ENCODE assay signal across 24 mouse cellular contexts in the genomic region with DNA sequence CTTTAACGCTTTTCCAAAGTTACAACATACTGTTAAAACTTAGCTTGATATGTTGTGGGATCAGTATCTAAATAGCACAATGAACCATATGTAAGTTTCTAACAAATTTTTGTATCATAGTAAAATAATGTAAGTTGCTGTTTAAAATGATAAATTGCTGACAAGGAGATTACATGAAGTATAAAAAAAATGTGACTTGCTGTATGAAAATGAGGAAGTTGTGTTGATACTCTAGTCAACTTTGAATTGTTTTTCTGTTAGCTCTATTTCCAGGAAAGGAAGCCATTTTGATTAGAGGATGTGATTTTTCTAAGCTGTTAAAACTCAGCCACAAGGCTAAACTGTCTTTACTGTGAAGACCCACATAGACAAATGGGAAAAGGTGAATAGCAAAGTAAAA.
DNase-seq lines count a peak whose midpoint lies in the region; ATAC-seq and TF ChIP-seq lines count a peak whose summit lies in the region.
"Had no signal": no experiment of that assay in that cellular context is flagged by ENCODE, and none has a peak within 500 bp of the region (broad histone marks: within the 10 kb centered on the region; RNA-seq: fewer than 3 reads in every experiment).

No protein-coding gene starts in this region.

- H3K36me3 ChIP-seq in MEL (ENCODE audit: control insufficient read depth in 1 of 2, insufficient read depth in 2 of 2, low read length in 2 of 2), result no peaks in the 10 kb centered on the region
- H3K36me3 ChIP-seq in intestine, embryonic 16.5 days (ENCODE audit: control insufficient read depth, insufficient read depth, low read length), result no peaks in the 10 kb centered on the region
- H3K36me3 ChIP-seq in heart, adult 2 months (ENCODE audit: control insufficient read depth, insufficient read depth, low read length), result no peaks in the 10 kb centered on the region
- H3K36me3 ChIP-seq: G1E had no signal

- no peaks in the 10 kb centered on the region for H3K79me2 ChIP-seq in MEL (ENCODE audit: control insufficient read depth, insufficient read depth, low read length, poor library complexity)
- H3K79me2 ChIP-seq in heart, adult 2 months (replicated peaks; ENCODE audit: control insufficient read depth, insufficient read depth, low read length), result no peaks in the 10 kb centered on the region

- H3K9ac ChIP-seq in MEL (ENCODE audit: control insufficient read depth, low read depth, low read length, poor library complexity, severe bottlenecking), result no peak overlapping the region
- no peak overlapping the region for H3K9ac ChIP-seq in intestine, embryonic 16.5 days (ENCODE audit: low read depth, low read length)
- H3K9ac ChIP-seq in heart, adult 2 months (ENCODE audit: low read depth, low read length), result no peak overlapping the region

- WGBS in intestine, embryonic 16.5 days, result 92% methylated on average over 1 of the region's 1 CpGs
- WGBS in heart, adult 2 months, result 87% methylated on average over 1 of the region's 1 CpGs

- H3K27me3 ChIP-seq in MEL (ENCODE audit: control insufficient read depth in 1 of 2, insufficient read depth in 2 of 2, low read length in 2 of 2), result no peaks in the 10 kb centered on the region
- no peaks in the 10 kb centered on the region for H3K27me3 ChIP-seq in intestine, embryonic 16.5 days (replicated peaks; ENCODE audit: control insufficient read depth, insufficient read depth, low read length)
- no peaks in the 10 kb centered on the region for H3K27me3 ChIP-seq in heart, adult 2 months (ENCODE audit: control insufficient read depth, insufficient read depth, low read length)
- H3K27me3 ChIP-seq: CH12.LX, Patski had no signal

- no peak for TF ChIP-seq POLR2A in MEL (IDR thresholded peaks at IDR 0.05; ENCODE audit: control insufficient read depth in 1 of 2, insufficient read depth in 1 of 2, low read depth in 1 of 2, low read length in 2 of 2, poor library complexity in 1 of 2)
- no peak for TF ChIP-seq POLR2A in heart, adult 2 months (IDR thresholded peaks at IDR 0.05; ENCODE audit: insufficient read depth, low read depth, low read length)

- DNase-seq in MEL (ENCODE audit: low read depth, low spot score), result peak; percentile 43
- peak; percentile 9 for DNase-seq in MEL-GATA-1-ER (ENCODE audit: extremely low read depth, low read depth)
- no peak for DNase-seq in heart, adult 2 months
- no peak for DNase-seq in urinary bladder, postnatal 25 days (ENCODE audit: low spot score)
- no peak for DNase-seq in frontal cortex, postnatal 25 days (ENCODE audit: low spot score in 2 of 2)
- DNase-seq: adrenal gland, adult 2 months; adrenal gland, adult 8-10 months; adrenal gland, postnatal 10 days; adrenal gland, postnatal 14 days; adrenal gland, postnatal 25 days; adrenal gland, postnatal 36 days; B cell, adult 2 months; cerebellum, adult 11 months; cerebellum, adult 11-12 months; cerebellum, adult 18-20 months; cerebellum, adult 2 months had no signal

- peak; percentile 6 to 29; a peak in 2 of 4 replicates for TF ChIP-seq EP300 in MEL (IDR thresholded peaks at IDR 0.05; ENCODE audit: low read depth in 1 of 2, low read length in 2 of 2)
- no peak for TF ChIP-seq EP300 in heart, adult 2 months (IDR thresholded peaks at IDR 0.05; ENCODE audit: insufficient read depth, low read depth, low read length)

- no peaks in the 10 kb centered on the region for H3K9me3 ChIP-seq in MEL (replicated peaks; ENCODE audit: insufficient read depth, low read length)
- no peaks in the 10 kb centered on the region for H3K9me3 ChIP-seq in intestine, embryonic 16.5 days (ENCODE audit: control insufficient read depth, low read length)

- no peak for TF ChIP-seq RAD21 in MEL (IDR thresholded peaks at IDR 0.05; ENCODE audit: low read depth, low read length)

- H3K4me1 ChIP-seq in MEL (ENCODE audit: control insufficient read depth in 1 of 2, insufficient read depth in 2 of 2, low read length in 2 of 2), result no peaks in the 10 kb centered on the region
- no peaks in the 10 kb centered on the region for H3K4me1 ChIP-seq in intestine, embryonic 16.5 days (ENCODE audit: control insufficient read depth, insufficient read depth, low read length)
- H3K4me1 ChIP-seq in heart, adult 2 months (ENCODE audit: control insufficient read depth, insufficient read depth, low read length), result no peaks in the 10 kb centered on the region

- 0 out of 2 replicates have a peak, but pooled peaks have one; percentile 36 for ATAC-seq in common myeloid progenitor, adult 5-6 weeks (replicated peaks; ENCODE audit: low read depth, poor library complexity, severe bottlenecking)
- ATAC-seq in hematopoietic stem cell, adult 5-6 weeks (replicated peaks in 1 of 2; ENCODE audit: insufficient read depth in 1 of 2, low FRiP score in 2 of 2, low TSS enrichment in 1 of 2, low read depth in 1 of 2, poor library complexity in 2 of 2, severe bottlenecking in 2 of 2), result peak; percentile 36 to 71; a peak in 3 of 4 replicates
- ATAC-seq in intestine, embryonic 16.5 days, result no peak
- ATAC-seq: activated CD4-positive, CD25-positive, alpha-beta regulatory T cell, adult 4 months; CD4-positive, CD25-positive, alpha-beta regulatory T cell, adult 4 months; Patski had no signal

- H3K27ac ChIP-seq in MEL (ENCODE audit: control insufficient read depth, low read depth, low read length), result no peak overlapping the region
- H3K27ac ChIP-seq in intestine, embryonic 16.5 days (ENCODE audit: low read length), result no peak overlapping the region
- H3K27ac ChIP-seq in heart, adult 2 months, result no peak overlapping the region

- no peak for TF ChIP-seq CTCF in MEL (IDR thresholded peaks at IDR 0.05 in 2 of 3, conservative IDR thresholded peaks at IDR 0.05 in 1 of 3; ENCODE audit: control insufficient read depth in 1 of 3, insufficient read depth in 1 of 3, low read depth in 2 of 3, low read length in 3 of 3, poor library complexity in 1 of 3, severe bottlenecking in 1 of 3)
- TF ChIP-seq CTCF in heart, adult 2 months (IDR thresholded peaks at IDR 0.05), result no peak

- intact Hi-C loops in heart, adult 2 months (cut with DNase I), result no loop called here

- H3K4me2 ChIP-seq in intestine, embryonic 16.5 days (ENCODE audit: low read depth, low read length), result no peak overlapping the region

- no peak overlapping the region for H3K4me3 ChIP-seq in MEL (ENCODE audit: control insufficient read depth in 1 of 2, insufficient read depth in 1 of 2, low read depth in 2 of 2, low read length in 2 of 2)
- H3K4me3 ChIP-seq in intestine, embryonic 16.5 days (ENCODE audit: low read length), result no peak overlapping the region
- no peak overlapping the region for H3K4me3 ChIP-seq in heart, adult 2 months

TF ChIP-seq in MEL, 35 proteins besides CTCF, POLR2A, EP300 and RAD21:
- TF ChIP-seq ZNF384 (IDR thresholded peaks at IDR 0.05; ENCODE audit: low read depth, low read length) (peak; percentile 80), TBP (IDR thresholded peaks at IDR 0.05; ENCODE audit: low read depth, low read length) (no peak), MYB (IDR thresholded peaks at IDR 0.05; ENCODE audit: low read depth, low read length) (no peak), SIN3A (IDR thresholded peaks at IDR 0.05; ENCODE audit: low read length) (no peak), UBTF (IDR thresholded peaks at IDR 0.05; ENCODE audit: borderline replicate concordance, insufficient read depth, low read depth, low read length) (no peak), TAL1 (IDR thresholded peaks at IDR 0.05; ENCODE audit: low read length) (no peak), MYC (IDR thresholded peaks at IDR 0.05; ENCODE audit: low read depth, low read length) (no peak), JUND (IDR thresholded peaks at IDR 0.05; ENCODE audit: low read depth, low read length) (no peak), ETS1 (IDR thresholded peaks at IDR 0.05; ENCODE audit: low read depth, low read length) (no peak), MAX (IDR thresholded peaks at IDR 0.05; ENCODE audit: low read length) (no peak), MAZ (IDR thresholded peaks at IDR 0.05; ENCODE audit: low read depth, low read length) (no peak), ZKSCAN1 (IDR thresholded peaks at IDR 0.05; ENCODE audit: low read depth, low read length) (no peak), GABPA (IDR thresholded peaks at IDR 0.05; ENCODE audit: low read depth, low read length) (no peak), CHD1 (IDR thresholded peaks at IDR 0.05; ENCODE audit: low read depth, low read length) (no peak), ELF1 (IDR thresholded peaks at IDR 0.05; ENCODE audit: low read depth, low read length) (no peak), RCOR1 (IDR thresholded peaks at IDR 0.05; ENCODE audit: low read depth, low read length) (peak; percentile 73), MAFK (IDR thresholded peaks at IDR 0.05; ENCODE audit: borderline replicate concordance, low read depth, low read length) (peak; percentile 70; the same call in 1 of the 2 replicates), POLR2AphosphoS2 (IDR thresholded peaks at IDR 0.05; ENCODE audit: low read length) (no peak), ZMIZ1 (IDR thresholded peaks at IDR 0.05; ENCODE audit: low read depth, low read length) (no peak), KAT2A (conservative IDR thresholded peaks at IDR 0.05; ENCODE audit: low read depth, low read length) (no peak), NELFE (IDR thresholded peaks at IDR 0.05; ENCODE audit: low read depth, low read length) (no peak), BHLHE40 (IDR thresholded peaks at IDR 0.05; ENCODE audit: borderline replicate concordance, low read depth, low read length) (no peak)

Comparison
In these comparisons a context has a peak if more than half of its experiments do, and no peak if none do; other contexts are left out.
1. DNase-seq: peak in MEL (single experiment) and MEL-GATA-1-ER (single experiment); none in heart, adult 2 months (0 of 2), urinary bladder, postnatal 25 days (single experiment) and frontal cortex, postnatal 25 days (0 of 2).